Mouse (Mus musculus): ENCODE measurements around the gene Nutm1. TPM values are rescaled to one million over a fixed set of nuclear protein-coding genes. Genes with fewer than 3 reads are reported as not detected.
"Not testable (repeated sequence)": the region's sequence is repeated elsewhere in the genome, so short reads cannot be mapped to it uniquely, and the experiment has no call there.

Gene Nutm1
- not detected in 2 replicates for polyA plus RNA-seq (2014; fragmentation: Nextera tagmentation; extraction: Ambion mirVana)

GRCm38 (mm10) chr2:112259241-112259962, at the start of gene Nutm1:
TSS of gene Nutm1 (minus strand) at chr2:112259291.
- ATAC-seq (ENCODE audit: low FRiP score) (no peak), DNase-seq (ENCODE audit: low spot score, missing footprints) (no peak)
- H3K36me3 ChIP-seq (ENCODE audit: control insufficient read depth, insufficient read depth, low read length) = no peaks in the 10 kb centered on the region
- H3K4me2 ChIP-seq = no peak within 1 kb of the TSS
- WGBS = 70% methylated on average over 10 of the region's 10 CpGs
- peaks cover 6% of the 10 kb centered on the region for H3K4me1 ChIP-seq (ENCODE audit: control insufficient read depth, insufficient read depth, low read length)
- no peak within 1 kb of the TSS for H3K9ac ChIP-seq (ENCODE audit: low read length)
- H3K9me3 ChIP-seq (ENCODE audit: control insufficient read depth, low read length) = no peaks in the 10 kb centered on the region
- H3K27me3 ChIP-seq (ENCODE audit: control insufficient read depth, insufficient read depth, low read length) = no peaks in the 10 kb centered on the region
- no peak within 1 kb of the TSS for H3K4me3 ChIP-seq (ENCODE audit: low read depth, low read length)
- no peak within 1 kb of the TSS for H3K27ac ChIP-seq (ENCODE audit: low read depth, low read length)

GRCm38 (mm10) chr2:112308671-112309070, 49.6 kb upstream of the Nutm1 start:
- Histone ChIP-seq H3K27me3 (ENCODE audit: control insufficient read depth, insufficient read depth, low read length) (no peaks in the 10 kb centered on the region), H3K9me3 (ENCODE audit: control insufficient read depth, low read length) (no peaks in the 10 kb centered on the region), H3K4me2 (no peak overlapping the region), H3K9ac (ENCODE audit: low read length) (no peak overlapping the region), H3K4me1 (ENCODE audit: control insufficient read depth, insufficient read depth, low read length) (no peaks in the 10 kb centered on the region), H3K4me3 (ENCODE audit: low read depth, low read length) (no peak overlapping the region), H3K36me3 (ENCODE audit: control insufficient read depth, insufficient read depth, low read length) (no peaks in the 10 kb centered on the region), H3K27ac (ENCODE audit: low read depth, low read length) (no peak overlapping the region)
- DNase-seq (ENCODE audit: low spot score, missing footprints) (no peak), ATAC-seq (ENCODE audit: low FRiP score) (no peak)
- WGBS = 97% methylated on average over 3 of the region's 3 CpGs

GRCm38 (mm10) chr2:112298221-112298620, 39.1 kb upstream of the Nutm1 start:
- Histone ChIP-seq H3K27ac (ENCODE audit: low read depth, low read length) (no peak overlapping the region), H3K4me3 (ENCODE audit: low read depth, low read length) (no peak overlapping the region), H3K9me3 (ENCODE audit: control insufficient read depth, low read length) (no peaks in the 10 kb centered on the region), H3K36me3 (ENCODE audit: control insufficient read depth, insufficient read depth, low read length) (no peaks in the 10 kb centered on the region), H3K27me3 (ENCODE audit: control insufficient read depth, insufficient read depth, low read length) (no peaks in the 10 kb centered on the region), H3K9ac (ENCODE audit: low read length) (no peak overlapping the region), H3K4me2 (no peak overlapping the region), H3K4me1 (ENCODE audit: control insufficient read depth, insufficient read depth, low read length) (no peaks in the 10 kb centered on the region)
- 91% methylated on average over 4 of the region's 4 CpGs for WGBS
- ATAC-seq (ENCODE audit: low FRiP score) (no peak), DNase-seq (ENCODE audit: low spot score, missing footprints) (no peak)

GRCm38 (mm10) chr2:112296211-112296610, 37.1 kb upstream of the Nutm1 start:
- WGBS = 87% methylated on average over 3 of the region's 3 CpGs
- DNase-seq (ENCODE audit: low spot score, missing footprints) = no peak
- Histone ChIP-seq H3K4me3 (ENCODE audit: low read depth, low read length) (no peak overlapping the region), H3K27me3 (ENCODE audit: control insufficient read depth, insufficient read depth, low read length) (no peaks in the 10 kb centered on the region), H3K4me2 (no peak overlapping the region), H3K9me3 (ENCODE audit: control insufficient read depth, low read length) (no peaks in the 10 kb centered on the region), H3K27ac (ENCODE audit: low read depth, low read length) (no peak overlapping the region), H3K4me1 (ENCODE audit: control insufficient read depth, insufficient read depth, low read length) (no peaks in the 10 kb centered on the region), H3K36me3 (ENCODE audit: control insufficient read depth, insufficient read depth, low read length) (no peaks in the 10 kb centered on the region), H3K9ac (ENCODE audit: low read length) (no peak overlapping the region)
- ATAC-seq (ENCODE audit: low FRiP score) = no peak

- Histone ChIP-seq H3K36me3 (ENCODE audit: control insufficient read depth, insufficient read depth, low read length) (no peaks in the 10 kb centered on the region), H3K27ac (ENCODE audit: low read depth, low read length) (no peak overlapping the region), H3K4me1 (ENCODE audit: control insufficient read depth, insufficient read depth, low read length) (no peaks in the 10 kb centered on the region), H3K27me3 (ENCODE audit: control insufficient read depth, insufficient read depth, low read length) (no peaks in the 10 kb centered on the region), H3K9ac (ENCODE audit: low read length) (no peak overlapping the region), H3K4me2 (no peak overlapping the region), H3K9me3 (ENCODE audit: control insufficient read depth, low read length) (no peaks in the 10 kb centered on the region), H3K4me3 (ENCODE audit: low read depth, low read length) (no peak overlapping the region)
- ATAC-seq (ENCODE audit: low FRiP score) (no peak), DNase-seq (ENCODE audit: low spot score, missing footprints) (no peak)
- WGBS = 93% methylated on average over 2 of the region's 2 CpGs
These were observed 33.7 kb upstream of the Nutm1 start for GRCm38 (mm10) chr2:112292823-112293222.

GRCm38 (mm10) chr2:112289507-112289906, 30.4 kb upstream of the Nutm1 start:
- no peaks in the 10 kb centered on the region for H3K36me3 ChIP-seq (ENCODE audit: control insufficient read depth, insufficient read depth, low read length)

GRCm38 (mm10) chr2:112287059-112287458, 28.0 kb upstream of the Nutm1 start:
- H3K27me3 ChIP-seq (ENCODE audit: control insufficient read depth, insufficient read depth, low read length) = no peaks in the 10 kb centered on the region
- 63% methylated on average over 4 of the region's 4 CpGs for WGBS
- no peak overlapping the region for H3K4me3 ChIP-seq (ENCODE audit: low read depth, low read length)
- no peak overlapping the region for H3K4me2 ChIP-seq
- H3K9me3 ChIP-seq (ENCODE audit: control insufficient read depth, low read length) = no peaks in the 10 kb centered on the region
- no peaks in the 10 kb centered on the region for H3K36me3 ChIP-seq (ENCODE audit: control insufficient read depth, insufficient read depth, low read length)
- no peak for DNase-seq (ENCODE audit: low spot score, missing footprints)
- no peak for ATAC-seq (ENCODE audit: low FRiP score)
- H3K27ac ChIP-seq (ENCODE audit: low read depth, low read length) = no peak overlapping the region
- H3K9ac ChIP-seq (ENCODE audit: low read length) = no peak overlapping the region
- H3K4me1 ChIP-seq (ENCODE audit: control insufficient read depth, insufficient read depth, low read length) = no peaks in the 10 kb centered on the region

More at GRCm38 (mm10) chr2:112289507-112289906, 30.4 kb upstream of the Nutm1 start:
- no peak overlapping the region for H3K27ac ChIP-seq (ENCODE audit: low read depth, low read length)
- DNase-seq (ENCODE audit: low spot score, missing footprints) (no peak), ATAC-seq (ENCODE audit: low FRiP score) (no peak)
- no peak overlapping the region for H3K9ac ChIP-seq (ENCODE audit: low read length)
- H3K4me1 ChIP-seq (ENCODE audit: control insufficient read depth, insufficient read depth, low read length) = no peaks in the 10 kb centered on the region
- no peak overlapping the region for H3K4me2 ChIP-seq
- WGBS = 92% methylated on average over 3 of the region's 3 CpGs
- H3K27me3 ChIP-seq (ENCODE audit: control insufficient read depth, insufficient read depth, low read length) = no peaks in the 10 kb centered on the region
- no peaks in the 10 kb centered on the region for H3K9me3 ChIP-seq (ENCODE audit: control insufficient read depth, low read length)
- no peak overlapping the region for H3K4me3 ChIP-seq (ENCODE audit: low read depth, low read length)

GRCm38 (mm10) chr2:112286062-112286461, 27.0 kb upstream of the Nutm1 start:
- ATAC-seq (ENCODE audit: low FRiP score); H3K36me3 ChIP-seq (ENCODE audit: control insufficient read depth, insufficient read depth, low read length); H3K4me2 ChIP-seq; H3K27me3 ChIP-seq (ENCODE audit: control insufficient read depth, insufficient read depth, low read length); H3K4me1 ChIP-seq (ENCODE audit: control insufficient read depth, insufficient read depth, low read length); DNase-seq (ENCODE audit: low spot score, missing footprints); H3K9ac ChIP-seq (ENCODE audit: low read length); H3K4me3 ChIP-seq (ENCODE audit: low read depth, low read length); H3K27ac ChIP-seq (ENCODE audit: low read depth, low read length); H3K9me3 ChIP-seq (ENCODE audit: control insufficient read depth, low read length): not testable (repeated sequence)
- 91% methylated on average over 1 of the region's 1 CpGs for WGBS

- Histone ChIP-seq H3K27me3 (ENCODE audit: control insufficient read depth, insufficient read depth, low read length) (no peaks in the 10 kb centered on the region), H3K36me3 (ENCODE audit: control insufficient read depth, insufficient read depth, low read length) (no peaks in the 10 kb centered on the region), H3K4me3 (ENCODE audit: low read depth, low read length) (peak overlapping the region; percentile 38), H3K27ac (ENCODE audit: low read depth, low read length) (no peak overlapping the region), H3K9me3 (ENCODE audit: control insufficient read depth, low read length) (no peaks in the 10 kb centered on the region), H3K4me2 (peak overlapping the region; percentile 79), H3K4me1 (ENCODE audit: control insufficient read depth, insufficient read depth, low read length) (no peaks in the 10 kb centered on the region), H3K9ac (ENCODE audit: low read length) (peak overlapping the region; percentile 71; the same call in 1 of the 2 replicates)
- DNase-seq (ENCODE audit: low spot score, missing footprints) (no peak), ATAC-seq (ENCODE audit: low FRiP score) (no peak)
- 65% methylated on average over 6 of the region's 6 CpGs for WGBS
These were observed 25.9 kb upstream of the Nutm1 start for GRCm38 (mm10) chr2:112285031-112285390.

Measured in midbrain, embryonic 11.5 days (tissue).